ENCODE assay signal across 20 mouse cellular contexts in the genomic region with DNA sequence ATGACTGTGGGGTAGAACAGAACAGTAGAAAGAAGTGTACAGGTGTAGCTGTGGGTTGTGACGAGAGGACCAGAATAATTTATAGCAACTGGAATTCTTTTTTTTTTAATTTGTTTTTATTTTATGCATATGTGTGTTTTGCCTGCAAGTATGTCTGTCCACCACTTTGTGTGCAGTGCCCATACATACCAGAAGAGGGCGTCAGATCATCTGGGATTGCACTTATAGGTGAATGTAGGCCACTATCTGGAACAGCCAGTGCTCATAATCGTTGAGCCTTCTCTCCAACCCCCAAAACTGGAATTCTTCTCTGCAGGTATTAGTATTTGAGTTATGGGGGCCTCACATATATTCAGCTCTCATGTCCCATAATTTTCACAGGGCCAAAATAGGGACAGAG. TPM values are rescaled to one million over a fixed set of nuclear protein-coding genes. Genes with fewer than 3 reads are reported as not detected.
DNase-seq lines count a peak whose midpoint lies in the region; ATAC-seq and TF ChIP-seq lines count a peak whose summit lies in the region.
"Had no signal": no experiment of that assay in that cellular context is flagged by ENCODE, and none has a peak within 500 bp of the region (broad histone marks: within the 10 kb centered on the region; RNA-seq: fewer than 3 reads in every experiment).

No protein-coding gene starts in this region.

- no peak for DNase-seq in forebrain, postnatal 0 days
- no peak for DNase-seq in kidney, postnatal 0 days (ENCODE audit: low spot score)
- no peak for DNase-seq in kidney, adult 9 months
- DNase-seq in retina, postnatal 1 day, result peak; percentile 26
- DNase-seq in retina, embryonic 14.5 days (ENCODE audit: low spot score), result no peak
- DNase-seq: adrenal gland, postnatal 14 days; layer of hippocampus, adult 9-11 months; lung, postnatal 10 days; thymus, adult 2 months had no signal

- no peak overlapping the region for H3K4me2 ChIP-seq in forebrain, postnatal 0 days (ENCODE audit: low read depth)
- H3K4me2 ChIP-seq in forebrain, embryonic 12.5 days, result no peak overlapping the region
- H3K4me2 ChIP-seq in kidney, postnatal 0 days (ENCODE audit: low read length), result no peak overlapping the region
- H3K4me2 ChIP-seq: heart, embryonic 15.5 days; hindbrain, embryonic 15.5 days; limb, embryonic 15.5 days had no signal

- no peaks in the 10 kb centered on the region for H3K36me3 ChIP-seq in forebrain, postnatal 0 days (ENCODE audit: insufficient read depth)
- no peaks in the 10 kb centered on the region for H3K36me3 ChIP-seq in forebrain, embryonic 12.5 days (replicated peaks)
- H3K36me3 ChIP-seq in kidney, postnatal 0 days (ENCODE audit: insufficient read depth, low read length), result no peaks in the 10 kb centered on the region
- H3K36me3 ChIP-seq: heart, embryonic 15.5 days; hindbrain, embryonic 15.5 days; limb, embryonic 15.5 days had no signal

- no peak overlapping the region for H3K4me3 ChIP-seq in forebrain, postnatal 0 days (ENCODE audit: low read depth, low read length)
- no peak overlapping the region for H3K4me3 ChIP-seq in forebrain, embryonic 12.5 days (replicated peaks)
- H3K4me3 ChIP-seq in kidney, postnatal 0 days (replicated peaks; ENCODE audit: low read depth, low read length), result no peak overlapping the region
- H3K4me3 ChIP-seq: heart, embryonic 15.5 days; hindbrain, embryonic 15.5 days; limb, embryonic 15.5 days had no signal

- ATAC-seq in forebrain, postnatal 0 days, result no peak
- ATAC-seq in forebrain, embryonic 12.5 days (ENCODE audit: low FRiP score), result no peak
- ATAC-seq in kidney, postnatal 0 days (replicated peaks; ENCODE audit: low FRiP score, low read depth), result no peak
- no peak for ATAC-seq in erythroid progenitor cell, adult 5-6 weeks (replicated peaks; ENCODE audit: low FRiP score, poor library complexity, severe bottlenecking)

- peaks cover 21% of the 10 kb centered on the region; the same call in 1 of the 2 replicates for H3K4me1 ChIP-seq in forebrain, postnatal 0 days (ENCODE audit: insufficient read depth)
- H3K4me1 ChIP-seq in forebrain, embryonic 12.5 days, result peaks cover 21% of the 10 kb centered on the region
- H3K4me1 ChIP-seq in kidney, postnatal 0 days (replicated peaks; ENCODE audit: insufficient read depth, low read length), result peaks cover 5% of the 10 kb centered on the region; the same call in 1 of the 2 replicates

- H3K9me3 ChIP-seq in forebrain, postnatal 0 days (ENCODE audit: low read length), result no peaks in the 10 kb centered on the region
- H3K9me3 ChIP-seq in forebrain, embryonic 12.5 days, result no peaks in the 10 kb centered on the region
- H3K9me3 ChIP-seq in kidney, postnatal 0 days (replicated peaks; ENCODE audit: low read length), result no peaks in the 10 kb centered on the region
- H3K9me3 ChIP-seq: heart, embryonic 15.5 days; hindbrain, embryonic 15.5 days; limb, embryonic 15.5 days had no signal

- H3K27ac ChIP-seq in forebrain, postnatal 0 days (ENCODE audit: low read depth, low read length), result no peak overlapping the region
- H3K27ac ChIP-seq in forebrain, embryonic 12.5 days, result no peak overlapping the region
- H3K27ac ChIP-seq in kidney, postnatal 0 days, result no peak overlapping the region
- H3K27ac ChIP-seq: heart, embryonic 15.5 days; hindbrain, embryonic 15.5 days; limb, embryonic 15.5 days had no signal

- H3K27me3 ChIP-seq in forebrain, postnatal 0 days (ENCODE audit: insufficient read depth, low read length), result no peaks in the 10 kb centered on the region
- no peaks in the 10 kb centered on the region for H3K27me3 ChIP-seq in forebrain, embryonic 12.5 days
- no peaks in the 10 kb centered on the region for H3K27me3 ChIP-seq in kidney, postnatal 0 days (ENCODE audit: insufficient read depth, low read length)
- H3K27me3 ChIP-seq: heart, embryonic 15.5 days; hindbrain, embryonic 15.5 days; limb, embryonic 15.5 days had no signal

- TF ChIP-seq CTCF in forebrain, postnatal 0 days (IDR thresholded peaks at IDR 0.05; ENCODE audit: low read depth), result peak; percentile 36
- TF ChIP-seq CTCF in kidney, postnatal 0 days (IDR thresholded peaks at IDR 0.05; ENCODE audit: low read depth), result peak; percentile 44

- no peak overlapping the region for H3K9ac ChIP-seq in forebrain, postnatal 0 days
- H3K9ac ChIP-seq in forebrain, embryonic 12.5 days, result no peak overlapping the region
- H3K9ac ChIP-seq in kidney, postnatal 0 days (ENCODE audit: low read depth, low read length), result no peak overlapping the region
- H3K9ac ChIP-seq: heart, embryonic 15.5 days; hindbrain, embryonic 15.5 days; limb, embryonic 15.5 days had no signal

- 65% methylated on average over 3 of the region's 3 CpGs for WGBS in forebrain, postnatal 0 days
- WGBS in forebrain, embryonic 12.5 days, result 64% methylated on average over 3 of the region's 3 CpGs
- WGBS in kidney, postnatal 0 days, result 64% methylated on average over 3 of the region's 3 CpGs

RNA-seq across cellular contexts. Expression of a gene that starts 9.4 kb away (rescaled TPM):
- total RNA-seq in forebrain, postnatal 0 days (2014; rRNA removed), result 29.2 and 38.7 TPM in 2 replicates
- polyA plus RNA-seq in forebrain, postnatal 0 days (2015; fragmentation: Nextera tagmentation; extraction: Ambion mirVana), result 9.3 and 13.0 TPM in 2 replicates
- polyA plus RNA-seq in forebrain, embryonic 12.5 days (2016; fragmentation: Nextera tagmentation; extraction: Ambion mirVana), result 10.6 and 10.7 TPM in 2 replicates
- polyA plus RNA-seq in kidney, postnatal 0 days (2015; fragmentation: Nextera tagmentation; extraction: Ambion mirVana), result 8.7 and 9.1 TPM in 2 replicates
- total RNA-seq in erythroid progenitor cell, adult 5-6 weeks (2015; ENCODE audit: low replicate concordance), result 0.36 and 2.5 TPM in 2 replicates
- 1.2 and 1.7 TPM in 2 replicates for total RNA-seq in erythroid progenitor cell, adult 5-6 weeks (2017; ENCODE audit: low replicate concordance)

RNA-seq across cellular contexts. Expression of a gene that starts 18.4 kb away (rescaled TPM):
- not detected in 2 replicates for total RNA-seq in forebrain, postnatal 0 days (2014; rRNA removed)
- polyA plus RNA-seq in forebrain, postnatal 0 days (2015; fragmentation: Nextera tagmentation; extraction: Ambion mirVana), result not detected in 2 replicates
- polyA plus RNA-seq in forebrain, embryonic 12.5 days (2016; fragmentation: Nextera tagmentation; extraction: Ambion mirVana), result 0.29 TPM in 1 of 2 replicates, not detected in the other
- polyA plus RNA-seq in kidney, postnatal 0 days (2015; fragmentation: Nextera tagmentation; extraction: Ambion mirVana), result 19.9 and 27.8 TPM in 2 replicates
- total RNA-seq in erythroid progenitor cell, adult 5-6 weeks (2015; ENCODE audit: low replicate concordance), result not detected in 2 replicates
- total RNA-seq in erythroid progenitor cell, adult 5-6 weeks (2017; ENCODE audit: low replicate concordance), result not detected in 2 replicates
- total RNA-seq: adrenal gland, postnatal 14 days; granulocyte monocyte progenitor cell, adult 5-6 weeks; left cerebral cortex, postnatal 14 days had no signal
- polyA plus RNA-seq: frontal cortex, adult 2 months; heart, embryonic 15.5 days; hindbrain, embryonic 15.5 days; neural tube, embryonic 14.5 days had no signal

RNA-seq across cellular contexts. Expression of a gene that starts 32.2 kb away (rescaled TPM):
- total RNA-seq in forebrain, postnatal 0 days (2014; rRNA removed), result not detected in 2 replicates
- polyA plus RNA-seq in forebrain, postnatal 0 days (2015; fragmentation: Nextera tagmentation; extraction: Ambion mirVana), result not detected in 2 replicates
- polyA plus RNA-seq in forebrain, embryonic 12.5 days (2016; fragmentation: Nextera tagmentation; extraction: Ambion mirVana), result not detected in 2 replicates
- polyA plus RNA-seq in kidney, postnatal 0 days (2015; fragmentation: Nextera tagmentation; extraction: Ambion mirVana), result not detected in 2 replicates
- total RNA-seq in erythroid progenitor cell, adult 5-6 weeks (2015; ENCODE audit: low replicate concordance), result not detected in 2 replicates
- total RNA-seq in erythroid progenitor cell, adult 5-6 weeks (2017; ENCODE audit: low replicate concordance), result not detected in 2 replicates
- total RNA-seq: adrenal gland, postnatal 14 days; granulocyte monocyte progenitor cell, adult 5-6 weeks; left cerebral cortex, postnatal 14 days had no signal
- polyA plus RNA-seq: embryonic facial prominence, embryonic 11.5 days; frontal cortex, adult 2 months; heart, embryonic 15.5 days; hindbrain, embryonic 15.5 days; kidney, embryonic 14.5 days; limb, embryonic 15.5 days; neural tube, embryonic 14.5 days had no signal

RNA-seq across cellular contexts. Expression of a gene that starts 54.8 kb away (rescaled TPM):
- 24.4 and 24.5 TPM in 2 replicates for total RNA-seq in forebrain, postnatal 0 days (2014; rRNA removed)
- polyA plus RNA-seq in forebrain, postnatal 0 days (2015; fragmentation: Nextera tagmentation; extraction: Ambion mirVana), result 20.1 and 25.2 TPM in 2 replicates
- polyA plus RNA-seq in forebrain, embryonic 12.5 days (2016; fragmentation: Nextera tagmentation; extraction: Ambion mirVana), result 30.3 and 32.2 TPM in 2 replicates
- 25.5 and 29.2 TPM in 2 replicates for polyA plus RNA-seq in kidney, postnatal 0 days (2015; fragmentation: Nextera tagmentation; extraction: Ambion mirVana)
- total RNA-seq in erythroid progenitor cell, adult 5-6 weeks (2015; ENCODE audit: low replicate concordance), result 32.1 and 61.2 TPM in 2 replicates
- total RNA-seq in erythroid progenitor cell, adult 5-6 weeks (2017; ENCODE audit: low replicate concordance), result 25.3 and 25.9 TPM in 2 replicates

Comparison
In these comparisons a context has a peak if more than half of its experiments do, and no peak if none do; other contexts are left out.
1. RNA of a gene that starts 18.4 kb away (polyA plus RNA-seq): 19.9 to 27.8 TPM in kidney, postnatal 0 days; 0.29 TPM in forebrain, embryonic 12.5 days and not detected in forebrain, postnatal 0 days; every median in the first group is over 10 times any median in the second.